Mouse (Mus musculus) frontal cortex, adult 2 months (tissue): ENCODE measurements around the gene Prkca. TPM values are rescaled to one million over a fixed set of nuclear protein-coding genes. Genes with fewer than 3 reads are reported as not detected.

Source experiments
- DNase-seq, 2 experiments: peaks; one replicate each; pipeline ENCODE4 v3.0.0; 2022; ENCODE audit warnings: low spot score in 1 of 2; ENCODE audit errors: extremely low spot score in 1 of 2
- polyA plus RNA-seq: library from polyadenylated mRNA; depleted of rRNA; stranded (reverse); fragments of >200 nt; gene quantifications from 2 replicates; pipeline ENCODE4 v1.2.3, GENCODE M21; 2012; rRNA removed

Prkca gene
- polyA plus RNA-seq, 1 experiment = 80.3 TPM

DNA sequence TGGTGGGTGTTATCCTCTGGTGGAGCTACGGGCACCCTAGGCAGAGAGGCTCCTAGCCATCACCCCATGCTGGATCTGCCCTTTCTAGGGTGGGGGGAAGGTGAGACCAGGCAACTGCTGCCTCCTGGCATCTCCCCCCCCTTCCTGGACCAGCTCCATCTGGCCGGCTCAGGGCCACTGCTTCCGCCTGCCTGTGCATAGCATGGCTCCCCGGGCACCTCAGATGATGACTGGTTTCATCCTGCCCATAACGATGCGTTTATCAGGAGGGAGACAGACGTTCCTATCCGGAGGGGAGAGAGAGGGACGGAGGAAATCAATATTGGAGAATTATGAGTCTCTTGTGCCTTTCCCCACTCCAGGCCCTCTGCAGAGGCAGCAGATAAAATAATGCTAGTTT is 438.4 kb downstream of the Prkca start:
- no peak for DNase-seq

- no peak for DNase-seq
These were observed 439.6 kb downstream of the Prkca start for GRCm38 (mm10) chr11:107903966-107904605.

- no peak for DNase-seq
These were observed 443.3 kb downstream of the Prkca start for GRCm38 (mm10) chr11:107900470-107900869.

DNA sequence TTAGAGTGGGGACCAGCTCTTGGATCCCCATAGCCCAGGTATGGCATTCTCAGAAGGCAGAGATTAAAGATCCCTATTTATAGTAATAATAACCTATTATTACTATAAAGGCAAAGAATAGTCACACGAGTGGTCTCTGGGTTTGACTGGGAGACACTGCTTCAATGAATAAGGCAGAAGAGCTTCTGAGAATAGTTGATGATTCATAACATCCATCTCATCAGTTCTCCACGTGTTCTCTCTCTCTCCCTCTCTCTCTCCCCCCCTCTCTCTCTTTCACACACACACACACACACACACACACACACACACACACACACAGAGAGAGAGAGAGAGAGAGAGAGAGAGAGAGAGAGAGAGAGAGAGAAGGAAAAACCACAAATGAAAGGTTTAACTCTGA is 445.0 kb downstream of the Prkca start:
- DNase-seq = no peak

- DNase-seq = no peak
These were observed 448.1 kb downstream of the Prkca start for GRCm38 (mm10) chr11:107895635-107896034.

DNA sequence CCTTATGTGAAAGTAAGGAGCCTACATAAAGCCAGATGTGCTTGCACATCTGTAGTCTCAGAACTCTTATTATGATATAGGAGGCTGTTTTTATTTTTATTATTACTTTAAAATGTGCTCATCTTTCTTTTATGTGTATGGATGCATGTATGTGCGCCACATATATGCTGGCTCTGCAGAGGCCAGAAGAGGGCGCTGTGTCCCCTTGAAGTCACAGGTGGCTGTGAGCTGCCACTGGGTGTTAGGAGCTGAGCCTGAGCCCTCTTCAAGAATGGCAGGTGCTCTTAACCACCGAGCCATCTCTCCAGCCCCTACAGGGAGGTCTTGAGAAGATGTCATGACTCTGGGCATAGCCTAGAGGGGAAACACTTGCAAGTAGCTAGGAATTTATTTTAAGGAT is 452.4 kb downstream of the Prkca start:
- no peak for DNase-seq

DNA sequence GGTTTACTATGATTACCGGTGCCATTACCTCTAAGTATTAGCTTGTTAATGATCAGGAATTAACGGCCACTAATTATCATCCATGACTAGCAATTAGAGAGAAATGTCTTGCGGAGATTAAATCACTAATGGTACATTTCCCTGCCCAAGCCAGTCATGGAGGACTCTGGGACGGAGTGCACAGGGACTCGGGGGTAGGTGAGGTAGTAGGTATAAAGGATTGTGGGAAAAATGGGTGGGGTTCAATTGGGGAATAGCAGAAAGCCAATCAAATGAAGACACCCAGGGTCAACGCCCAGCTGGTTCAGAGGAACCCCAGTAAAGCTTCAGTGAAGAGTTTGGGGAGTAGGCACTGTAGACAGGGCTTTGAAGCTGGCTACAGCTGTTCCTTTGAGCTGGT is 456.4 kb downstream of the Prkca start:
- no peak for DNase-seq

Other genes with a start within 250 kb of the Prkca start
- 0.62 and 0.67 TPM in 2 replicates for gene Apoh, start 574 bp downstream of the Prkca start, polyA plus RNA-seq
- 5.9 and 7.4 TPM in 2 replicates for gene Cep112, start 81.3 kb upstream of the Prkca start, polyA plus RNA-seq